Mouse (Mus musculus): ENCODE results near the gene Tmx2. TPM values are rescaled to one million over a fixed set of nuclear protein-coding genes. Genes with fewer than 3 reads are reported as not detected.

Tmx2 gene
- polyA plus RNA-seq, 1 experiment from 2014 or later = 245 TPM

DNA sequence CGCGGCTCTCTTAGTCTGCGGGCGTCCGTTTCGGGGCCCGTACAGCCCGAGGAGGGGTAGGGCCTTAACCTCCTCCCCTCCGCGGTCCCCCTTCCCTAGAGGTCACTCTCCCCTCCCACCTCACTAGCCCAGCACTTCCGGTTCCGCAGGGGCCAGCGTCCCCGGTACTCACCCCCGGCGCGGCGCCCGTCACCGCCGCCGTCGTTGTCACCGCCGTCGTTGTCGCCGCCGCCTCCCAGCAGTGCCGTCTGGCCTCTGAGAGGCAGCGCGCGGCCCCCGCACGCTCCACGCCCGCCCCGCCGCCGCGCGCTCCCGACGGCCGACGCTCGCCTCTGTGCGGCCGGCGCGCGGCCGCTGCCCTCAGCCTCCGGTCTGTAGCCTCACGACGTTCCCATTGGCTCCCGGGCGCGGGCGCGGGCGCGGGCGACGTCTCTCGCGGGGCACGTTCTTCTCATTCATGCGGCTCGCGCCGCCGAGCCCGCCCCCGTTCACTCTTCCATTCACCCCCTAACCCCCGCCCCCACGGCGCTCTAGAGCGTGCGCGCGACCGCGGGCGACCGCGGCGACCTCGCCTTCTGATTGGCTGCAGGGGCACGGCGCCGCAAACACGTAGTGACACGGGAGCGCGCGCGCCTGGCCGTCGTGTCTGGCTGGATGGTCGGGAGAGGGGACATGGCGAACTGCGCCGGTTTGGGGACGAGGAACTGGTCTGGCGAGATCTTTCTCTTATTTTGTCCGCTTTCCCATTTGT lies 36.0 kb upstream of the Tmx2 start, which contains the start of gene Zdhhc5:
TSS of gene Zdhhc5 (minus strand) at position 370 of the 751 bp plus-strand sequence.
- H3K4me2 ChIP-seq = peak within 1 kb of the TSS; percentile 63
- peaks cover 39% of the 10 kb centered on the region for H3K4me1 ChIP-seq (replicated peaks)
- H3K9me3 ChIP-seq = no peaks in the 10 kb centered on the region
- WGBS = under 1% methylated on average over 107 of the region's 107 CpGs
- peaks cover 11% of the 10 kb centered on the region for H3K36me3 ChIP-seq
- H3K27me3 ChIP-seq = no peaks in the 10 kb centered on the region
- peak within 1 kb of the TSS; percentile 93 for H3K4me3 ChIP-seq
- H3K9ac ChIP-seq = peak within 1 kb of the TSS; percentile 98
- H3K27ac ChIP-seq (replicated peaks) = peak within 1 kb of the TSS; percentile 96
- ATAC-seq (ENCODE audit: low read depth) = peak; percentile 98

- H3K36me3 ChIP-seq = peaks cover 16% of the 10 kb centered on the region
- no peaks in the 10 kb centered on the region for H3K9me3 ChIP-seq
- H3K9ac ChIP-seq = peak overlapping the region; percentile 98
- H3K4me2 ChIP-seq = peak overlapping the region; percentile 63
- peak overlapping the region; percentile 96 for H3K27ac ChIP-seq (replicated peaks)
- H3K27me3 ChIP-seq = no peaks in the 10 kb centered on the region
- peak; percentile 34 for ATAC-seq (ENCODE audit: low read depth)
- peaks cover 43% of the 10 kb centered on the region for H3K4me1 ChIP-seq (replicated peaks)
- under 1% methylated on average over 25 of the region's 26 CpGs for WGBS
- peak overlapping the region; percentile 93 for H3K4me3 ChIP-seq
Observed at GRCm38 (mm10) chr2:84714422-84714810, 35.5 kb upstream of the Tmx2 start.

- Histone ChIP-seq H3K9me3 (no peaks in the 10 kb centered on the region), H3K4me2 (no peak overlapping the region), H3K4me3 (no peak overlapping the region), H3K4me1 (replicated peaks) (peaks cover 67% of the 10 kb centered on the region), H3K9ac (no peak overlapping the region), H3K27me3 (no peaks in the 10 kb centered on the region), H3K36me3 (peaks cover 21% of the 10 kb centered on the region), H3K27ac (replicated peaks) (no peak overlapping the region)
- WGBS = 95% methylated on average over 2 of the region's 2 CpGs
- no peak for ATAC-seq (ENCODE audit: low read depth)
Observed at GRCm38 (mm10) chr2:84711898-84712297, 33.0 kb upstream of the Tmx2 start.

GRCm38 (mm10) chr2:84707523-84707922 lies 28.6 kb upstream of the Tmx2 start:
- no peaks in the 10 kb centered on the region for H3K9me3 ChIP-seq
- H3K4me3 ChIP-seq = no peak overlapping the region
- H3K4me1 ChIP-seq (replicated peaks) = peaks cover 43% of the 10 kb centered on the region
- H3K27ac ChIP-seq (replicated peaks) = 0 out of 2 replicates have a peak overlapping the region, but pooled peaks have one; percentile 18
- no peaks in the 10 kb centered on the region for H3K27me3 ChIP-seq
- no peak overlapping the region for H3K9ac ChIP-seq
- no peak overlapping the region for H3K4me2 ChIP-seq
- no peak for ATAC-seq (ENCODE audit: low read depth)
- H3K36me3 ChIP-seq = peaks cover 50% of the 10 kb centered on the region
- 13% methylated on average over 1 of the region's 1 CpGs for WGBS

GRCm38 (mm10) chr2:84705295-84705694 lies 26.4 kb upstream of the Tmx2 start:
- Histone ChIP-seq H3K27ac (replicated peaks) (no peak overlapping the region), H3K9ac (no peak overlapping the region), H3K9me3 (no peaks in the 10 kb centered on the region), H3K4me1 (replicated peaks) (peaks cover 33% of the 10 kb centered on the region), H3K27me3 (no peaks in the 10 kb centered on the region), H3K4me3 (no peak overlapping the region), H3K36me3 (peaks cover 51% of the 10 kb centered on the region), H3K4me2 (no peak overlapping the region)
- no peak for ATAC-seq (ENCODE audit: low read depth)
- 92% methylated on average over 1 of the region's 1 CpGs for WGBS

DNA sequence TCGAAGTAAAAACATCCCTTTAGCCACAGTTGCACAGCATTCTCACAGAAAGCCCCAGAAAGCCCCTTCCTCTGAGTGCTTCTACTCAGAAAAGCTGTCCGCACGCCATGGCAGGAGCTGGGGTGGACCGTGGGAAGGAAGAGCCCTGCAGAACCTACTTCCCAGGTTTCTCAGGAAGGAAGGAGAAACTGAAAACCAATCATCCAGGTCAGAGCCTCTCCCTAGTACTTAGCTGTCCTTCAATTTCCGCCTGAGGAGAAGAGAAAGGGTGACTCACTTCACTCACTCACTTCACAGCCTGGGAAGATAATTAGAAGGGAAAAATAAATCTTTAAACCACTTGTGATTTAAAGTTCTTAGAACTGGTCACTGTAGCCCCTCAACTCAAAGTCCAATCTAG lies 25.4 kb upstream of the Tmx2 start:
- Histone ChIP-seq H3K4me1 (replicated peaks) (peaks cover 25% of the 10 kb centered on the region), H3K4me3 (no peak overlapping the region), H3K9ac (no peak overlapping the region), H3K36me3 (peaks cover 50% of the 10 kb centered on the region), H3K4me2 (no peak overlapping the region), H3K9me3 (no peaks in the 10 kb centered on the region), H3K27ac (replicated peaks) (no peak overlapping the region), H3K27me3 (no peaks in the 10 kb centered on the region)
- ATAC-seq (ENCODE audit: low read depth) = no peak
- 96% methylated on average over 5 of the region's 5 CpGs for WGBS

DNA sequence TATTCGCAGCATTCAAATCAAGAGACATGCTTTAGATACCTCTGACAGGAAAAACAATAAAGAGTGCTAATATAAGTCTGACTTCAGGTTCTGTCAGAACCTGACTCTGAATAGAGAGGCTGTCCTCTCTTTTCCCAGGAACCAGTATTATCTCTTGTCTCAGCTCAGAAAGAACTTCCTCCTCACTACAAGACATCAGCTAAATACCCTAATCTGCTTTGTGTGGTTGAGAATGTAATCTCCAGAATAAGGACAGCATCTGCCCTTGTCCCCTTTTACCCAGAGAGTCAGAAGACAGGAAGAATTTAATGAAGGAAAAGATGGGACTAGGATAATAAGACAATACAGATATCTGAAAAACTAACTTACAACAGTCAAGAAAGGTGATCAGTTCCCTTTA lies 24.6 kb upstream of the Tmx2 start:
- Histone ChIP-seq H3K4me3 (no peak overlapping the region), H3K9me3 (no peaks in the 10 kb centered on the region), H3K4me1 (replicated peaks) (peaks cover 17% of the 10 kb centered on the region), H3K9ac (no peak overlapping the region), H3K36me3 (peaks cover 56% of the 10 kb centered on the region), H3K27ac (replicated peaks) (no peak overlapping the region), H3K4me2 (no peak overlapping the region), H3K27me3 (no peaks in the 10 kb centered on the region)
- WGBS = 90% methylated on average over 1 of the region's 1 CpGs
- ATAC-seq (ENCODE audit: low read depth) = no peak

DNA sequence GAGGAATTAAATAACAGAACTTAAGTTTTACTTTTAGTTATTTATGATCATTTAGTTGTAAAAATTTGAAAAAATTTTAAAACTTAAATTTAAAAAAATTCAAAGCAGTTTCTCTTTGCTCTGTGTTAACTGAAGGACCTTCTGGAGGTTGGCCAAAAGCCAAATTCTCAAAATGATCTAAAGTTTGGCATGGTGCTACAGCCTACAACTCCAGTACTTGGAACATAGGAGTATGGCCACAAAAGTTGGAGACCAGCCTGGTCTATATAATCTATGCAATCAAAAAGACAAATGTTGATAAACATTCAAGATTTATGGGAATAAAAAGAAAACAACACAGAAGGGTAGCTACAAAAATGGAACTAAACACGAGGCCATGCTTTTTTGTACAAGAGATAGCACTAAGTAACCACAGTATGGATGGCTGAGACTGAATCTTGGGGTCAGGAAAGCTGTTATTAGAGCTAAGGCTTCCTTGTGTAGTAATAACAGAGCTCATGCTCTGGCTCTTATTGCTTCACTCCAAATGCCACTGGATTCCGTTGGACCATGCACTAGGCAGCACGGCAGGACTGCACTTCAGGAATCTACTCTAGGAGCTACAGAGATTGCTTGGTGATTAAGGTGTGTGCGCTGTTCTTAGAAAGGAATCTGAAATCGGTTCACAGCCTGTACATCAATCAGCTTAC lies 16.2 kb upstream of the Tmx2 start:
- Histone ChIP-seq H3K4me2 (no peak overlapping the region), H3K27ac (replicated peaks) (no peak overlapping the region), H3K36me3 (peaks cover 77% of the 10 kb centered on the region), H3K4me3 (no peak overlapping the region), H3K27me3 (no peaks in the 10 kb centered on the region), H3K9me3 (no peaks in the 10 kb centered on the region), H3K4me1 (replicated peaks) (no peaks in the 10 kb centered on the region), H3K9ac (no peak overlapping the region)
- no peak for ATAC-seq (ENCODE audit: low read depth)
- 91% methylated on average over 5 of the region's 5 CpGs for WGBS

- ATAC-seq (ENCODE audit: low read depth) = no peak
- no peak overlapping the region for H3K4me2 ChIP-seq
Observed at GRCm38 (mm10) chr2:84690050-84690449, 11.1 kb upstream of the Tmx2 start.

DNA sequence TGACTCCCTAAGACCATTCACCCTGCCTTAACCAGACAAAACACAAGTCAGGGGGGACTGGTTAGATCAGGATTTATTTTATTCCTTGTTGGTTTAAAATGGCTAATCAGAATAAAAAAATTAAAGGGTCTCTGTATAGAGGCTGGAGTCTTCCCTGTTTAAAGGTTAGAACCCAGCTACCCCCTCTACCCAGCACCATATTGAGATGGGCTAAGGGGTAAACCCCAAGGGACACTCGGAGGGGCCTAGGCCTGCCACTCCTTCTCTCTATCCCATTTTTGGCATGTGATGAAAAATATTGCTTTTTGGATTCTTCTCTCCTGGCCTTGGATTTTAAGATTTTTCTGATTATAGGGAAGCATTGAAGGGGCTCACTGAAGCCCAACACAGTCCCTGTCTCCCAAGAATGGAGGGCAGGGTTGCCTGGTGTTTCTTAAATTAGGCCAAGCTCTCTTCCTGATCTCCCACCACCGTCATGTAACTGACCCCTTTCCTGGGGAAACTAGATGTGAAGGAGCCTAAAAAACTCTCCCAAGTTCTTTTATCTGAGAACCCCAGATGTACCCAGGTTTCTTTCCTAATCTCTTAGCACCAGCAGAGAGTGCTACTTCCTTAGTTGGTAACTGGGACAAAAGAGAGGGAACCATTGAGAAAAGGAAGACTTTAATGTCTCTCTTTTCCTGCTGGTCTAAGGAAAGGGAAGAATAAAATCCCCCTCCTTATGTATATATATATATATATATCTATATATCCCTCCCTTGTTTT lies 9.3 kb upstream of the Tmx2 start:
- H3K4me1 ChIP-seq (replicated peaks) = no peaks in the 10 kb centered on the region
- H3K36me3 ChIP-seq = peaks cover 88% of the 10 kb centered on the region
- no peak overlapping the region for H3K27ac ChIP-seq (replicated peaks)
- H3K4me2 ChIP-seq = no peak overlapping the region
- ATAC-seq (ENCODE audit: low read depth) = no peak
- 84% methylated on average over 2 of the region's 2 CpGs for WGBS
- no peaks in the 10 kb centered on the region for H3K9me3 ChIP-seq
- H3K4me3 ChIP-seq = no peak overlapping the region
- no peaks in the 10 kb centered on the region for H3K27me3 ChIP-seq
- H3K9ac ChIP-seq = no peak overlapping the region

More at GRCm38 (mm10) chr2:84690050-84690449, 11.1 kb upstream of the Tmx2 start:
- Histone ChIP-seq H3K4me3 (no peak overlapping the region), H3K36me3 (peaks cover 92% of the 10 kb centered on the region), H3K9me3 (no peaks in the 10 kb centered on the region), H3K9ac (no peak overlapping the region), H3K4me1 (replicated peaks) (no peaks in the 10 kb centered on the region), H3K27ac (replicated peaks) (no peak overlapping the region), H3K27me3 (no peaks in the 10 kb centered on the region)
- 91% methylated on average over 12 of the region's 12 CpGs for WGBS

- no peaks in the 10 kb centered on the region for H3K27me3 ChIP-seq
- no peak overlapping the region for H3K9ac ChIP-seq
- H3K36me3 ChIP-seq = peaks cover 44% of the 10 kb centered on the region
- H3K27ac ChIP-seq (replicated peaks) = no peak overlapping the region
- H3K4me2 ChIP-seq = no peak overlapping the region
- ATAC-seq (ENCODE audit: low read depth) = no peak
- H3K4me1 ChIP-seq (replicated peaks) = peaks cover 12% of the 10 kb centered on the region
- no peaks in the 10 kb centered on the region for H3K9me3 ChIP-seq
- WGBS = 91% methylated on average over 6 of the region's 6 CpGs
- no peak overlapping the region for H3K4me3 ChIP-seq
Observed at GRCm38 (mm10) chr2:84682605-84683183, 3.8 kb upstream of the Tmx2 start.

Measured in neural tube, embryonic 13.5 days (tissue).